Mouse (Mus musculus): ENCODE results near the gene Tmem9. TPM values are rescaled to one million over a fixed set of nuclear protein-coding genes. Genes with fewer than 3 reads are reported as not detected.

Tmem9 gene
- total and polyA plus RNA-seq, 2 experiments from 2014 or later = 91.7 to 156 TPM

DNA sequence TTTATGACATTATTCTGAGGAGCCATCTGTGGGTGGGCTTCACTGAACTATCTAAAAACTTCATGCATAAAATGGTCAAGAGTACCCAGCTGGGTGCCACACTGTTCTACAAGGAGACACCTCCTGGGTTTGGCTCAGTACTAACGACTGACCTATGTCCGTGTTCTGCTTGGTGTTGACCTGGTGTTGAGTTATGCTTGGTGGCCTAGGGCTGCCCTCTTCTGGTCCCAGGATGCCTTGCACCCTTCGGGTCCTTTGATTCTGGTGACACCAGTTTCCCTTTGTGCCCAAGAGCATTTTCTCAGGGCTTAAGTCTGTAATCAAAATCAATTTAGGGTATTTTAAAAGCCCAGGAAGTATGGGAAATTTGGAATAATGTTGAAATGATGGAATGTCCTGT lies 68.1 kb downstream of the Tmem9 start:
- Histone ChIP-seq H3K4me1 (ENCODE audit: insufficient read depth) (no peaks in the 10 kb centered on the region), H3K4me3 (ENCODE audit: low read depth, low read length) (no peak overlapping the region), H3K36me3 (ENCODE audit: insufficient read depth) (no peaks in the 10 kb centered on the region), H3K9me3 (ENCODE audit: low read length) (no peaks in the 10 kb centered on the region), H3K9ac (no peak overlapping the region), H3K4me2 (ENCODE audit: low read depth) (no peak overlapping the region), H3K27ac (ENCODE audit: low read depth, low read length) (no peak overlapping the region), H3K27me3 (ENCODE audit: insufficient read depth, low read length) (no peaks in the 10 kb centered on the region)
- DNase-seq (peak; percentile 49), ATAC-seq (peak; percentile 61)
- 4% methylated on average over 3 of the region's 3 CpGs for WGBS
- TF ChIP-seq CTCF (IDR thresholded peaks at IDR 0.05; ENCODE audit: low read depth) = peak; percentile 78

DNA sequence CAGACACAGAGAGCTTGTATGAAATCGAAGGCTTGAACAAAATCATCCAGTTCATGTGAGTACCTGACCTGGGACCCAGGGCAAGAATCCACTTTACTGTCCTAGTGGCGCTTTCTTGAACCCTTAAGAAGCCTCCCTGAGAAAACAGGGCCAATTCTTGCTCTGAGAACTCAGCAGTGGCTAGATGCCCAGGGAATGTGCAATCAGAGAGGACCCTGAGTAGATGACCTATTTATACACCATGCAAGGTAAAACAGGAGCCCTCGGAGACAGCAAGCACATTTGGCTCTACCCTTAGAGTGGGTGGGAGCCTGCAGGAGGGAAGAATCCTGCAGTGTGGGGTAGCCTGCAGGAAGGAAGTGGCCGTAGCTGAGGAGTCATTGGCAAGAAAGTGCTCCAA lies 69.7 kb downstream of the Tmem9 start:
- Histone ChIP-seq H3K4me3 (ENCODE audit: low read depth, low read length) (no peak overlapping the region), H3K27ac (ENCODE audit: low read depth, low read length) (no peak overlapping the region), H3K4me1 (ENCODE audit: insufficient read depth) (no peaks in the 10 kb centered on the region), H3K27me3 (ENCODE audit: insufficient read depth, low read length) (no peaks in the 10 kb centered on the region), H3K9ac (no peak overlapping the region), H3K4me2 (ENCODE audit: low read depth) (no peak overlapping the region), H3K36me3 (ENCODE audit: insufficient read depth) (no peaks in the 10 kb centered on the region), H3K9me3 (ENCODE audit: low read length) (no peaks in the 10 kb centered on the region)
- DNase-seq (no peak), ATAC-seq (no peak)
- no peak for TF ChIP-seq CTCF (IDR thresholded peaks at IDR 0.05; ENCODE audit: low read depth)
- WGBS = 57% methylated on average over 4 of the region's 4 CpGs

- Histone ChIP-seq H3K27ac (ENCODE audit: low read depth, low read length) (no peak overlapping the region), H3K4me2 (ENCODE audit: low read depth) (no peak overlapping the region), H3K4me3 (ENCODE audit: low read depth, low read length) (no peak overlapping the region), H3K9ac (no peak overlapping the region), H3K36me3 (ENCODE audit: insufficient read depth) (no peaks in the 10 kb centered on the region), H3K4me1 (ENCODE audit: insufficient read depth) (no peaks in the 10 kb centered on the region), H3K9me3 (ENCODE audit: low read length) (no peaks in the 10 kb centered on the region), H3K27me3 (ENCODE audit: insufficient read depth, low read length) (no peaks in the 10 kb centered on the region)
- no peak for TF ChIP-seq CTCF (IDR thresholded peaks at IDR 0.05; ENCODE audit: low read depth)
- DNase-seq (no peak), ATAC-seq (no peak)
- 88% methylated on average over 1 of the region's 1 CpGs for WGBS
Observed at GRCm38 (mm10) chr1:136081161-136081560, 73.2 kb downstream of the Tmem9 start.

Other genes with a start within 250 kb of the Tmem9 start
- gene Phlda3, start 242.0 kb upstream of the Tmem9 start, total RNA-seq (2014; rRNA removed) = 23.6 and 27.2 TPM in 2 replicates
- 28.5 and 30.3 TPM in 2 replicates for gene Phlda3, start 242.0 kb upstream of the Tmem9 start, polyA plus RNA-seq (2015; fragmentation: Nextera tagmentation; extraction: Ambion mirVana)
- gene Tnni1, start 228.7 kb upstream of the Tmem9 start, total RNA-seq (2014; rRNA removed) = 0.19 TPM in 1 of 2 replicates, not detected in the other
- 0.39 and 0.48 TPM in 2 replicates for gene Tnni1, start 228.7 kb upstream of the Tmem9 start, polyA plus RNA-seq (2015; fragmentation: Nextera tagmentation; extraction: Ambion mirVana)
- 0.31 and 0.81 TPM in 2 replicates for gene Lad1, start 189.6 kb upstream of the Tmem9 start, total RNA-seq (2014; rRNA removed)
- gene Lad1, start 189.6 kb upstream of the Tmem9 start, polyA plus RNA-seq (2015; fragmentation: Nextera tagmentation; extraction: Ambion mirVana) = 0.35 and 0.40 TPM in 2 replicates
- 0.67 and 0.77 TPM in 2 replicates for gene Tnnt2, start 171.8 kb upstream of the Tmem9 start, total RNA-seq (2014; rRNA removed)
- gene Tnnt2, start 171.8 kb upstream of the Tmem9 start, polyA plus RNA-seq (2015; fragmentation: Nextera tagmentation; extraction: Ambion mirVana) = 0.63 and 0.89 TPM in 2 replicates
- 0.10 TPM in 1 of 2 replicates, not detected in the other for gene Pkp1, start 88.9 kb upstream of the Tmem9 start, total RNA-seq (2014; rRNA removed)
- gene Pkp1, start 88.9 kb upstream of the Tmem9 start, polyA plus RNA-seq (2015; fragmentation: Nextera tagmentation; extraction: Ambion mirVana) = 0.04 and 0.06 TPM in 2 replicates
- gene Igfn1, start 1.8 kb upstream of the Tmem9 start, total RNA-seq (2014; rRNA removed) = not detected in 2 replicates
- gene Igfn1, start 1.8 kb upstream of the Tmem9 start, polyA plus RNA-seq (2015; fragmentation: Nextera tagmentation; extraction: Ambion mirVana) = not detected in 2 replicates
- 0.46 TPM in 1 of 2 replicates, not detected in the other for gene Ascl5, start 42.7 kb downstream of the Tmem9 start, total RNA-seq (2014; rRNA removed)
- gene Ascl5, start 42.7 kb downstream of the Tmem9 start, polyA plus RNA-seq (2015; fragmentation: Nextera tagmentation; extraction: Ambion mirVana) = 0.36 and 0.90 TPM in 2 replicates
- gene Cacna1s, start 44.6 kb downstream of the Tmem9 start, total RNA-seq (2014; rRNA removed) = 0.62 and 1.1 TPM in 2 replicates
- gene Cacna1s, start 44.6 kb downstream of the Tmem9 start, polyA plus RNA-seq (2015; fragmentation: Nextera tagmentation; extraction: Ambion mirVana) = 0.30 and 1.1 TPM in 2 replicates
- gene Kif21b, start 123.2 kb downstream of the Tmem9 start, total RNA-seq (2014; rRNA removed) = 120 and 135 TPM in 2 replicates
- 24.8 and 29.2 TPM in 2 replicates for gene Kif21b, start 123.2 kb downstream of the Tmem9 start, polyA plus RNA-seq (2015; fragmentation: Nextera tagmentation; extraction: Ambion mirVana)
- gene Mroh3, start 204.7 kb downstream of the Tmem9 start, total RNA-seq (2014; rRNA removed) = not detected in 2 replicates
- gene Mroh3, start 204.7 kb downstream of the Tmem9 start, polyA plus RNA-seq (2015; fragmentation: Nextera tagmentation; extraction: Ambion mirVana) = not detected in 2 replicates
- 4.4 and 12.6 TPM in 2 replicates for gene Inava, start 226.1 kb downstream of the Tmem9 start, total RNA-seq (2014; rRNA removed)
- 2.1 and 2.6 TPM in 2 replicates for gene Inava, start 226.1 kb downstream of the Tmem9 start, polyA plus RNA-seq (2015; fragmentation: Nextera tagmentation; extraction: Ambion mirVana)